Mouse (Mus musculus) heart, embryonic 15.5 days (tissue): ENCODE measurements at regions not wholly inside any gene's neighbourhood (a gene's known extent, or its start where the extent isn't known, plus 50 kb on each side); places are given as distances from the start of the nearest gene placed in this dataset.

Experiments
- ATAC-seq: fragments of 200-750 bp; cut with Nextera tagmentation; replicated peaks from 2 replicates; pipeline ENCODE4 v1.8.0; 2017; ENCODE audit warnings: low read depth, moderate TSS enrichment; ENCODE audit not compliant: insufficient number of reproducible peaks, insufficient read depth, low FRiP score
- H3K27ac ChIP-seq: fragments of 300-500 bp; sonication (generic); 2 replicates; pipeline ENCODE4 v1.5.1; 2015; ENCODE audit warnings: mild to moderate bottlenecking, inconsistent platforms
- H3K27me3 ChIP-seq: fragments of 300-500 bp; sonication (generic); 2 replicates; pipeline ENCODE4 v1.6.1; 2015; ENCODE audit warnings: inconsistent platforms
- H3K36me3 ChIP-seq: fragments of 300-500 bp; sonication (generic); 2 replicates; pipeline ENCODE4 v1.6.1; 2015; ENCODE audit warnings: mild to moderate bottlenecking, inconsistent platforms
- H3K4me1 ChIP-seq: fragments of 300-500 bp; sonication (generic); replicated peaks from 2 replicates; pipeline ENCODE4 v1.6.1; 2015; ENCODE audit warnings: inconsistent platforms
- H3K4me2 ChIP-seq: fragments of 300-500 bp; sonication (generic); 2 replicates; pipeline ENCODE4 v1.6.1; 2015; ENCODE audit warnings: inconsistent platforms, mild to moderate bottlenecking, moderate library complexity
- H3K4me3 ChIP-seq: fragments of 300-500 bp; sonication (generic); 2 replicates; pipeline ENCODE4 v1.5.1; 2015; ENCODE audit warnings: mild to moderate bottlenecking, inconsistent platforms
- H3K9ac ChIP-seq: fragments of 300-500 bp; sonication (generic); 2 replicates; pipeline ENCODE4 v1.6.1; 2015; ENCODE audit warnings: mild to moderate bottlenecking, inconsistent platforms
- H3K9me3 ChIP-seq: fragments of 300-500 bp; sonication (generic); replicated peaks from 2 replicates; pipeline ENCODE4 v1.6.1; 2016; ENCODE audit warnings: inconsistent platforms
- WGBS: fragments of 180-500 bp; shearing (Covaris S2); methylation state at CpG from one replicate; pipeline ENCODE4 v1.1.7; 2015; ENCODE audit warnings: mixed read lengths; 5-methylcytosine and 5-hydroxymethylcytosine counted together

- Histone ChIP-seq H3K36me3 (no peaks in the 10 kb centered on the region), H3K27me3 (no peaks in the 10 kb centered on the region), H3K4me3 (no peak overlapping the region), H3K27ac (no peak overlapping the region), H3K9me3 (no peaks in the 10 kb centered on the region), H3K4me1 (no peaks in the 10 kb centered on the region), H3K9ac (no peak overlapping the region), H3K4me2 (no peak overlapping the region)
- WGBS = 82% methylated on average over 14 of the region's 14 CpGs
- no peak for ATAC-seq
Measured at GRCm38 (mm10) chr13:70311226-70312055, 326.0 kb downstream of the Ice1 start.

- H3K9ac ChIP-seq = no peak overlapping the region
- H3K36me3 ChIP-seq = no peaks in the 10 kb centered on the region
- no peaks in the 10 kb centered on the region for H3K27me3 ChIP-seq
- ATAC-seq = no peak
- H3K9me3 ChIP-seq = no peaks in the 10 kb centered on the region
- no peaks in the 10 kb centered on the region for H3K4me1 ChIP-seq
- 44% methylated on average over 2 of the region's 2 CpGs for WGBS
- H3K4me2 ChIP-seq = no peak overlapping the region
- H3K27ac ChIP-seq = no peak overlapping the region
- H3K4me3 ChIP-seq = no peak overlapping the region
Measured at GRCm38 (mm10) chr13:70313205-70313604, 324.2 kb downstream of the Ice1 start.

GRCm38 (mm10) chr13:70323537-70323936 is 313.9 kb downstream of the Ice1 start:
- no peak overlapping the region for H3K27ac ChIP-seq
- WGBS = 69% methylated on average over 1 of the region's 1 CpGs
- H3K27me3 ChIP-seq = no peaks in the 10 kb centered on the region
- ATAC-seq = no peak
- no peaks in the 10 kb centered on the region for H3K9me3 ChIP-seq
- H3K4me3 ChIP-seq = no peak overlapping the region
- H3K9ac ChIP-seq = no peak overlapping the region
- H3K36me3 ChIP-seq = no peaks in the 10 kb centered on the region
- H3K4me2 ChIP-seq = no peak overlapping the region
- no peaks in the 10 kb centered on the region for H3K4me1 ChIP-seq

- Histone ChIP-seq H3K4me2 (no peak overlapping the region), H3K36me3 (no peaks in the 10 kb centered on the region), H3K4me3 (no peak overlapping the region), H3K4me1 (no peaks in the 10 kb centered on the region), H3K9ac (no peak overlapping the region), H3K9me3 (no peaks in the 10 kb centered on the region), H3K27me3 (no peaks in the 10 kb centered on the region), H3K27ac (no peak overlapping the region)
- WGBS = 58% methylated on average over 4 of the region's 4 CpGs
- ATAC-seq = no peak
Measured at GRCm38 (mm10) chr13:70336069-70336468, 301.4 kb downstream of the Ice1 start.

GRCm38 (mm10) chr13:70340437-70340836 is 297.0 kb downstream of the Ice1 start:
- no peak overlapping the region for H3K9ac ChIP-seq
- no peak overlapping the region for H3K4me2 ChIP-seq
- no peak overlapping the region for H3K4me3 ChIP-seq
- no peaks in the 10 kb centered on the region for H3K27me3 ChIP-seq
- ATAC-seq = no peak
- no peaks in the 10 kb centered on the region for H3K9me3 ChIP-seq
- H3K4me1 ChIP-seq = no peaks in the 10 kb centered on the region
- no peaks in the 10 kb centered on the region for H3K36me3 ChIP-seq
- no peak overlapping the region for H3K27ac ChIP-seq
- WGBS = 59% methylated on average over 3 of the region's 3 CpGs

GRCm38 (mm10) chr13:70343191-70343734 is 294.2 kb downstream of the Ice1 start:
- H3K4me1 ChIP-seq = no peaks in the 10 kb centered on the region
- no peaks in the 10 kb centered on the region for H3K36me3 ChIP-seq
- H3K27me3 ChIP-seq = no peaks in the 10 kb centered on the region
- no peak overlapping the region for H3K9ac ChIP-seq
- no peak overlapping the region for H3K4me2 ChIP-seq
- no peaks in the 10 kb centered on the region for H3K9me3 ChIP-seq
- no peak overlapping the region for H3K4me3 ChIP-seq
- no peak for ATAC-seq
- no peak overlapping the region for H3K27ac ChIP-seq
- WGBS = 96% methylated on average over 1 of the region's 1 CpGs

GRCm38 (mm10) chr13:70343911-70344310 is 293.5 kb downstream of the Ice1 start:
- Histone ChIP-seq H3K4me3 (no peak overlapping the region), H3K9ac (no peak overlapping the region), H3K27ac (no peak overlapping the region), H3K27me3 (no peaks in the 10 kb centered on the region), H3K4me2 (no peak overlapping the region), H3K36me3 (no peaks in the 10 kb centered on the region), H3K9me3 (no peaks in the 10 kb centered on the region), H3K4me1 (no peaks in the 10 kb centered on the region)
- ATAC-seq = no peak
- WGBS = 64% methylated on average over 2 of the region's 2 CpGs

- no peaks in the 10 kb centered on the region for H3K4me1 ChIP-seq
- H3K4me3 ChIP-seq = no peak overlapping the region
- no peak for ATAC-seq
- no peaks in the 10 kb centered on the region for H3K9me3 ChIP-seq
- no peaks in the 10 kb centered on the region for H3K36me3 ChIP-seq
- no peak overlapping the region for H3K9ac ChIP-seq
- 82% methylated on average over 5 of the region's 5 CpGs for WGBS
- no peaks in the 10 kb centered on the region for H3K27me3 ChIP-seq
- H3K4me2 ChIP-seq = no peak overlapping the region
- H3K27ac ChIP-seq = no peak overlapping the region
Measured at GRCm38 (mm10) chr13:70344311-70344710, 293.1 kb downstream of the Ice1 start.

- ATAC-seq = no peak
- Histone ChIP-seq H3K9ac (no peak overlapping the region), H3K27ac (no peak overlapping the region), H3K4me1 (no peaks in the 10 kb centered on the region), H3K4me3 (no peak overlapping the region), H3K36me3 (no peaks in the 10 kb centered on the region), H3K9me3 (no peaks in the 10 kb centered on the region), H3K4me2 (no peak overlapping the region), H3K27me3 (no peaks in the 10 kb centered on the region)
- 75% methylated on average over 4 of the region's 4 CpGs for WGBS
Measured at GRCm38 (mm10) chr13:70348456-70348855, 289.0 kb downstream of the Ice1 start.

GRCm38 (mm10) chr13:70348965-70349364 is 288.5 kb downstream of the Ice1 start:
- H3K27ac ChIP-seq = no peak overlapping the region
- ATAC-seq = no peak
- 57% methylated on average over 2 of the region's 2 CpGs for WGBS
- H3K4me3 ChIP-seq = no peak overlapping the region
- no peaks in the 10 kb centered on the region for H3K27me3 ChIP-seq
- H3K36me3 ChIP-seq = no peaks in the 10 kb centered on the region
- no peaks in the 10 kb centered on the region for H3K4me1 ChIP-seq
- H3K4me2 ChIP-seq = no peak overlapping the region
- no peak overlapping the region for H3K9ac ChIP-seq
- H3K9me3 ChIP-seq = no peaks in the 10 kb centered on the region

GRCm38 (mm10) chr13:70369647-70370046 is 267.8 kb downstream of the Ice1 start:
- H3K4me3 ChIP-seq = no peak overlapping the region
- H3K27ac ChIP-seq = no peak overlapping the region
- no peaks in the 10 kb centered on the region for H3K9me3 ChIP-seq
- 70% methylated on average over 2 of the region's 2 CpGs for WGBS
- ATAC-seq = no peak
- H3K36me3 ChIP-seq = no peaks in the 10 kb centered on the region
- H3K4me2 ChIP-seq = no peak overlapping the region
- H3K27me3 ChIP-seq = no peaks in the 10 kb centered on the region
- no peak overlapping the region for H3K9ac ChIP-seq
- no peaks in the 10 kb centered on the region for H3K4me1 ChIP-seq

- Histone ChIP-seq H3K27me3 (no peaks in the 10 kb centered on the region), H3K4me2 (no peak overlapping the region), H3K4me1 (no peaks in the 10 kb centered on the region), H3K9ac (no peak overlapping the region), H3K4me3 (no peak overlapping the region), H3K9me3 (no peaks in the 10 kb centered on the region), H3K27ac (no peak overlapping the region), H3K36me3 (no peaks in the 10 kb centered on the region)
- no peak for ATAC-seq
- WGBS = 45% methylated on average over 6 of the region's 6 CpGs
Measured at GRCm38 (mm10) chr13:70380772-70381171, 256.7 kb downstream of the Ice1 start.
